Comparison of ENCODE assay signal across 14 mouse cellular contexts in genomic region chr5:148688501-148688900, GRCm38 (mm10).
DNase-seq lines count a peak whose midpoint lies in the region; ATAC-seq and TF ChIP-seq lines count a peak whose summit lies in the region.
"Had no signal": no experiment of that assay in that cellular context is flagged by ENCODE, and none has a peak within 500 bp of the region (broad histone marks: within the 10 kb centered on the region; RNA-seq: fewer than 3 reads in every experiment).

No protein-coding gene starts in this region.

- H3K9ac ChIP-seq in liver, embryonic 12.5 days = no peak overlapping the region
- H3K9ac ChIP-seq in liver, postnatal 0 days (replicated peaks) = no peak overlapping the region
- H3K9ac ChIP-seq in forebrain, embryonic 15.5 days (replicated peaks) = no peak overlapping the region
- no peak overlapping the region for H3K9ac ChIP-seq in midbrain, embryonic 13.5 days (replicated peaks)
- H3K9ac ChIP-seq in kidney, embryonic 14.5 days (ENCODE audit: low read depth, low read length) = no peak overlapping the region
- H3K9ac ChIP-seq: heart, embryonic 13.5 days had no signal

- ATAC-seq in cerebellum, adult (ENCODE audit: insufficient number of reproducible peaks, low FRiP score, low TSS enrichment) = no peak
- no peak for ATAC-seq in liver, embryonic 12.5 days
- no peak for ATAC-seq in liver, postnatal 0 days
- peak; percentile 71 for ATAC-seq in forebrain, embryonic 15.5 days (replicated peaks)
- ATAC-seq in midbrain, embryonic 13.5 days = peak; percentile 62
- no peak for ATAC-seq in kidney, embryonic 14.5 days (ENCODE audit: low FRiP score, low TSS enrichment)
- ATAC-seq: inflammation-experienced regulatory T-cells, adult 6 months had no signal

- H3K4me1 ChIP-seq in liver, embryonic 12.5 days = peaks cover 65% of the 10 kb centered on the region
- H3K4me1 ChIP-seq in liver, postnatal 0 days (ENCODE audit: insufficient read depth) = no peaks in the 10 kb centered on the region
- peaks cover 32% of the 10 kb centered on the region for H3K4me1 ChIP-seq in forebrain, embryonic 15.5 days
- H3K4me1 ChIP-seq in midbrain, embryonic 13.5 days (replicated peaks) = peaks cover 24% of the 10 kb centered on the region; the same call in 1 of the 2 replicates
- peaks cover 5% of the 10 kb centered on the region; the same call in 1 of the 2 replicates for H3K4me1 ChIP-seq in kidney, embryonic 14.5 days (ENCODE audit: control insufficient read depth, insufficient read depth, low read length)

- peak overlapping the region; percentile 78 for H3K27ac ChIP-seq in liver, embryonic 12.5 days
- no peak overlapping the region for H3K27ac ChIP-seq in liver, postnatal 0 days (ENCODE audit: low read depth)
- peak overlapping the region; percentile 31 for H3K27ac ChIP-seq in forebrain, embryonic 15.5 days (replicated peaks)
- peak overlapping the region; percentile 22; the same call in 1 of the 2 replicates for H3K27ac ChIP-seq in midbrain, embryonic 13.5 days
- no peak overlapping the region for H3K27ac ChIP-seq in kidney, embryonic 14.5 days (ENCODE audit: low read depth, low read length)
- H3K27ac ChIP-seq: heart, embryonic 13.5 days had no signal

- no peaks in the 10 kb centered on the region for H3K9me3 ChIP-seq in liver, embryonic 12.5 days (replicated peaks)
- H3K9me3 ChIP-seq in liver, postnatal 0 days (ENCODE audit: low read length) = no peaks in the 10 kb centered on the region
- H3K9me3 ChIP-seq in forebrain, embryonic 15.5 days = no peaks in the 10 kb centered on the region
- no peaks in the 10 kb centered on the region for H3K9me3 ChIP-seq in midbrain, embryonic 13.5 days
- H3K9me3 ChIP-seq in kidney, embryonic 14.5 days (ENCODE audit: control insufficient read depth, low read length) = peaks cover 5% of the 10 kb centered on the region; the same call in 1 of the 2 replicates
- H3K9me3 ChIP-seq: heart, embryonic 13.5 days had no signal

- no peaks in the 10 kb centered on the region for H3K27me3 ChIP-seq in liver, embryonic 12.5 days (replicated peaks)
- no peaks in the 10 kb centered on the region for H3K27me3 ChIP-seq in liver, postnatal 0 days (ENCODE audit: insufficient read depth, low read length)
- H3K27me3 ChIP-seq in forebrain, embryonic 15.5 days = no peaks in the 10 kb centered on the region
- no peaks in the 10 kb centered on the region for H3K27me3 ChIP-seq in midbrain, embryonic 13.5 days
- no peaks in the 10 kb centered on the region for H3K27me3 ChIP-seq in kidney, embryonic 14.5 days (ENCODE audit: control insufficient read depth, insufficient read depth, low read length)
- H3K27me3 ChIP-seq: heart, embryonic 13.5 days had no signal

- 67% methylated on average over 8 of the region's 8 CpGs for WGBS in liver, embryonic 12.5 days (ENCODE audit: insufficient replicate concordance)
- 75% methylated on average over 8 of the region's 8 CpGs for WGBS in liver, postnatal 0 days (ENCODE audit: insufficient replicate concordance)
- 37% methylated on average over 8 of the region's 8 CpGs for WGBS in forebrain, embryonic 15.5 days
- 69% methylated on average over 8 of the region's 8 CpGs for WGBS in midbrain, embryonic 13.5 days
- 89% methylated on average over 8 of the region's 8 CpGs for WGBS in kidney, embryonic 14.5 days

- no peaks in the 10 kb centered on the region for H3K36me3 ChIP-seq in liver, embryonic 12.5 days
- H3K36me3 ChIP-seq in liver, postnatal 0 days (replicated peaks; ENCODE audit: insufficient read depth, low read length) = no peaks in the 10 kb centered on the region
- H3K36me3 ChIP-seq in forebrain, embryonic 15.5 days = no peaks in the 10 kb centered on the region
- H3K36me3 ChIP-seq in midbrain, embryonic 13.5 days = no peaks in the 10 kb centered on the region
- H3K36me3 ChIP-seq in kidney, embryonic 14.5 days (ENCODE audit: control insufficient read depth, insufficient read depth, low read length) = no peaks in the 10 kb centered on the region
- H3K36me3 ChIP-seq: heart, embryonic 13.5 days had no signal

- no peak overlapping the region for H3K4me3 ChIP-seq in liver, embryonic 12.5 days
- no peak overlapping the region for H3K4me3 ChIP-seq in liver, postnatal 0 days (ENCODE audit: low read depth, low read length)
- no peak overlapping the region for H3K4me3 ChIP-seq in forebrain, embryonic 15.5 days
- H3K4me3 ChIP-seq in midbrain, embryonic 13.5 days (replicated peaks) = no peak overlapping the region
- no peak overlapping the region for H3K4me3 ChIP-seq in kidney, embryonic 14.5 days (ENCODE audit: low read length)
- H3K4me3 ChIP-seq: heart, embryonic 13.5 days had no signal

- TF ChIP-seq EP300 in liver, postnatal 0 days (IDR thresholded peaks at IDR 0.05; ENCODE audit: low read depth) = no peak

- no peak overlapping the region for H3K4me2 ChIP-seq in liver, embryonic 12.5 days
- no peak overlapping the region for H3K4me2 ChIP-seq in liver, postnatal 0 days (ENCODE audit: low read depth, low read length)
- H3K4me2 ChIP-seq in forebrain, embryonic 15.5 days (replicated peaks) = no peak overlapping the region
- no peak overlapping the region for H3K4me2 ChIP-seq in midbrain, embryonic 13.5 days (replicated peaks)
- no peak overlapping the region for H3K4me2 ChIP-seq in kidney, embryonic 14.5 days (replicated peaks; ENCODE audit: low read depth, low read length)
- H3K4me2 ChIP-seq: heart, embryonic 13.5 days had no signal

- TF ChIP-seq CTCF in liver, postnatal 0 days (IDR thresholded peaks at IDR 0.05; ENCODE audit: low read depth) = no peak

- peak; percentile 4 for DNase-seq in cerebellum, adult 11-12 months
- no peak for DNase-seq in liver, postnatal 0 days
- DNase-seq in kidney, postnatal 36 days = no peak
- DNase-seq: adrenal gland, postnatal 36 days; kidney, postnatal 4 days; lung, postnatal 10 days; thymus, adult 18-20 months had no signal

Comparison
In these comparisons a context has a peak if more than half of its experiments do, and no peak if none do; other contexts are left out.
1. H3K27ac ChIP-seq: peak in liver, embryonic 12.5 days (single experiment), forebrain, embryonic 15.5 days (single experiment) and midbrain, embryonic 13.5 days (single experiment); none in liver, postnatal 0 days (single experiment) and kidney, embryonic 14.5 days (single experiment).
2. ATAC-seq: peak in forebrain, embryonic 15.5 days (single experiment) and midbrain, embryonic 13.5 days (single experiment); none in cerebellum, adult (single experiment), liver, embryonic 12.5 days (single experiment), liver, postnatal 0 days (single experiment) and kidney, embryonic 14.5 days (single experiment).